Mouse (Mus musculus) layer of hippocampus, adult 9-11 months (tissue): Measurements from ENCODE around the gene Ckb.
"Not testable (repeated sequence)": the region's sequence is repeated elsewhere in the genome, so short reads cannot be mapped to it uniquely, and the experiment has no call there.

Experiments used
- DNase-seq: peaks from one replicate; pipeline ENCODE4 v3.0.0; 2022

Ckb gene

DNA sequence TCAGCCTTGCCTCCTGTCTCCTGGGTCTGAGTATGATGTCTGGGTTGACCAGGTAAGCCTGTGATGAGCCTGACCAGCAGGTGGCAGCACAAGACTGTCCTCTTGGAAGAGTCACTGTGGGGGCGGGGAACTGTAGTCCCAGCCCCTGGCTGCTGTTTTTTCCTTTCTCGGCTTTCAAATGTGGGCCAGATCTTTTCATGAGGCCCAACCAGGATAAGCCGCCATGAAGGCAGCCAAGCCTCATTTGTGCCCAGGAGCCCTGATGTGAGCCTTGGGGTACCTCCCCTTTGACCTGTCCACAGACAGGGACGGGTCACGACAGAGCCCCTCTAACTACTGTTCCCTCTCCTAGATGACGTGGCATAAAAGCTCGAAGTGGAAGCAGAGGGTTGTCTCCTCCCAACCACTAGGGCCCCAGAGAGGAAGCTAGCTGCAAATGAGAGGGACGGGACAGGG lies 3.7 kb downstream of the Ckb start:
- DNase-seq, result peak; percentile 95

DNA sequence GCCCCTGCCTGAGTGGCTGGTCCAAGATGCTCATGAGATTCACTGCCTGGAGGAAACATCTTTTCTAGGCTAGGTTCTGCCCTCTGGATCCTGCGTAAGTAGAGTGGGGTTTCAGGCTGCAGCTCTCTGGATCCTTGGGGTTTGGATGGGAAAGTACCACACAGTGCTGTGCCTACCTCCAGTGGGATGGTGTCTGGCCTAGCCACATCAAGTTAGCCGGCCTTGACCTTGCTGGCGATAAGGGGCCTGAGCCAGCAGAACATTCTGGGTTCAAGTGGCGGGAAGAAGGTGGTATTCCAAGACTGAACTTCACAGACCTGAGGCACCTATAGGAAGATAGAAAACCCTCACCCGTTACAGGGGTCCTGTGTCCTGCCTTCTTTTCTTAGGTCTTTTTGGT lies 4.7 kb downstream of the Ckb start:
- DNase-seq, result no peak

DNA sequence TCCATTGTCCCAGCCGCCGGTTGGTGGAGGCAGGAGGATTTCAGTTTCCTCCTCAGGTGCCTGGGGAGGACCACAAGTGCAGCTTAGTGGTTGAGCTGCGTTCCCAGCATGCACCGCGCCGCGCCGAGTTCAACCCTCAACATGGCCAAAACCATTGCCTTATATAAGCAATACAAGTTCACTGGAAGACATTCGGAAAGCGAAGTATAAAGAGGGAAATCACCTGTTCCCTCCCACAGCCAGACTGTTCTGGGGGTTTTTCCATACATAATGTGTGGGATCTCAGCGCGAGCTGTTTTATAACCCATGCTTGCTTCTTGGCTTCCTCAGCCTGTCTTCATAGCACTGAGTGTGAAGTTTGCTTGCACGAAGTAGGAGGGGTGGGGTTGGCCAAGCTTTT lies 5.8 kb downstream of the Ckb start:
- DNase-seq, result peak; percentile 67

DNA sequence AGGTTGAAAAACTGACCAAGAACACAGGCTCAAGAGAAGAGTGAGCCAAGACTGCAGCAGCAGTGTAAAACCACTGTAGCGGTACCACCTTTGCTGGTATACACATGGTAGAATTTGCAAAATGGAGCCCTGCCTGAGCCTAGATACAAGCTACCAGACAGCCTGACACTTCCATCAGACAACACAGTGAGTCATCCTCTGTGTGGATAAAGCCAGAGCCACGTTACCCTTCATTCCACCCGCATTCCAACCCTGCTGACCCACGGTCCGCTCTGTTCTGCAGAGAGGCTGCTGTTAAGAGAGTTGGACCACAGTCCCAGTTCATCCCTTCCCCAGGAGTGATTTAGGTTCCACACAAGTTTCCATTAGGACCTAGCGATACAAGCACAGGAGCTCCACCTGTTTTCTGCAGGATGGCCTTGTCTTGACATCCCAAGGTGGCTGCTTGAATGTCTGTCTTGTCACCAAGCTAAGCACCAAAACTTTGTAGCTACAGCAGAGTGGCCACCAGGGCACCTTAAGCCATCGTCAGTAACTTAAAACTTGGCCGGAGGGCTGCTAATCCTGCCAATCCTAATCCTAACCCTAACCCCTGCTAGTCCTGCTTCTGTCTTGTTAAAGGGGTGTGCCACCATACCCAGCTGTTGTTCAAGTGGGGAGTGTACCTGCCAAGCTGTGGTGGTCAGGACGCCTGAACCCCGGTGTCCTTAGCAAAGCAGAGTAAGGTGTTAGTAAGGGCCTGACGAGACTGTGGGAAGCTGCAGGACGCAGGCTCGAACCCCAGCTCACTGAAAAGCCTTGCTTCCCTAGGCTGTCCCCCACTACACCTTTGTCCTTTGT lies 6.9 kb downstream of the Ckb start:
- no peak for DNase-seq

DNA sequence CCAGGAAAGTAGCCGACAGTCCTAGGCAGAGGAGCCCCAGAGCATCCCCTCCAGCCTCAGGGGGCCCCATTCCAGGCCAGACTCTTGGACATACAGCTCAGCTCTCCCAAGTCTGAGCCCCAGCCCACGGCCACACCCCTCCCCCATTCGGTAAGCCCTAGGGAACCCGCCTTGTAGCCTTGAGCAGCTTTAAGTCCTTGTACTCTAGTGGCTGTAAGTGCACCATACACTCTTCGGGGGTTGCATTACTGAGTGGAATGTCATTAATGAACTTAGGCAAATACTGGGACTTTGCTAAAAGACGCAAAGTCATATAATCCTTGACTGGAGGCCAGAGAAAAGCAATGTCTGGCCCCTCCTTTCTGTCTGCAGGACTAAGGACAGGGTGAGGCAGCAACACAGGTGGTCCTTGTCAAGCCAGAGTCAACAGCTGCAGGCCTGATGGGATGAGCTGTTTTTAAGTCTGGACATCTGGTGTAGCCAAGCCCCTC lies 7.9 kb downstream of the Ckb start:
- no peak for DNase-seq

DNA sequence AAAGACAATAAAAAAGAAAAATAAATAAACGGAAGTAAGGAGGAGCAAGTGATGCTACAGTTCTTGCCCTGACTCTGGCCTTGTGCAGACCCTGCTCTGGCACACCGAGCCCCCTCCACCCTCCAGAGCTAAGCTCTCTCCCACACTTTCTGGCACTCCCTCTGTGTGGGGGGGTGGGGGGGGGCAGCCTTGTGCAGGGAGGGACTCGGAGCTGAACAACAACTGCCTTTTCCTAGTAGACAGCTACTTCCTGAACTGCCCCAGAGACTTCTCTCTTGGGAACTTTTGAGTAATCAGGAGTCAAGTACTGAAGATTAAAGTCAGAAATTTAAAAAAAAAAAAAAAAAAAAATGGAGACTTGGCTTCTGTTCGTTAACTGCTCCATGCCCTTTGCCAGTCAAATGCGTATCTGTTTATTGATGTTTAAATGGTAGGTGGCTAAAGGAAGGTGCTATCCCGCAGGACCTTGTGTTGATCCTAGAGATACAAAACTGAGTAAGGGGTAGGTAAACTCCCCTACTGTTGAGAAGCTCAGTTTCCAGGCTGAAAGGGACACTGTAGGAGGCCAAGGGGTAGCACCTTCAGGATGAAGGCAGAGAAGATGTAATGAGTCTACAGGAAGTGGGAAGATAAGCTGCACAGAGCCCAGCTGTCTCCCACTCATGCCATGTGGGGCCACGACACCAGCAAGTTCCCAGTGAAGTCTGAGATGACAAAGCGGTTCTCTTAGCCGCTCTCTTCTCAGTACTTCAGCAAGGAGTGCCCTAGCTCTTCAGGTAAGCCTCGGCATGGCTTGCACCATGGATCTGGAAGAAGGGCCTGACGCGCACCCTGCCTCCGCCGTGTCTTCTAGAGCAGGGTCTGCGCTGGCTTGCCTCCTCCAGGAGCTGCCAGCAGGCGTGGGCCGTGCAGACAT lies 8.7 kb downstream of the Ckb start:
- DNase-seq, result no peak

DNA sequence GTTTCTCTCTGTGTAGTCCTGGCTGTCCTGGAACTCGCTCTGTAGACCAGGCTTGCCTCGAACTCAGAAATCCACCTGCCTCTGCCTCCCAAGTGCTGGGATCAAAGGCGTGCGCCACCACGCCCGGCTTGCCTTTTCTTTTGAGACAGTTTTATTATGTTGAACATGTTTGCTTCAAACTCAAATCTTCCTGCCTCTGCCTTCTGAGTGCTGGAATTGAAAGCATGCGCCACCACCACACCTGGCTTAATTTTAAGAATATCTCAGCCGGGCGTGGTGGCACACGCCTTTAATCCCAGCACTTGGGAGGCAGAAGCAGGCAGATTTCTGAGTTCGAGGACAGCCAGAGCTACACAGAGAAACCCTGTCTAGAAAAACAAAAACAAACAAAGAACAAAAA lies 10.6 kb downstream of the Ckb start:
- not testable (repeated sequence) for DNase-seq

DNA sequence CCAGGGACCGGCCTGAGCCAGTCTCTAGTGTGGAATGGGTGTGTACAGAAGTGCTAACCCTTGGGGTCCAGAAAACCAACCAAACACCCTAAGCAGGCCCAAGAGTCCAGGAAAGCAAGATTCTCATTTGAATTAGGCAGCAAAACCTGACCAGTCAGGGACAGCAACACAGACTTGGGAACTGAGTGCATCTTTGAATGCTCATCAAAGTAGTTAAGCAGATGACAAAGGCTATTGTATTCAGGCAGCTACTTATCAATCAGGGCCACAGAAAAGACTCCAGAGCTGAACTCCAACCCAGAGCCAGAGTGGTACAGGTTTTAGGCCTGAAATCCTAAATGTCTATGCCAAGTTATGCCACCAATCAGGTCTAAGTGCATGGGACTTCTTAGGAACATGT lies 11.5 kb downstream of the Ckb start:
- DNase-seq, result no peak

DNA sequence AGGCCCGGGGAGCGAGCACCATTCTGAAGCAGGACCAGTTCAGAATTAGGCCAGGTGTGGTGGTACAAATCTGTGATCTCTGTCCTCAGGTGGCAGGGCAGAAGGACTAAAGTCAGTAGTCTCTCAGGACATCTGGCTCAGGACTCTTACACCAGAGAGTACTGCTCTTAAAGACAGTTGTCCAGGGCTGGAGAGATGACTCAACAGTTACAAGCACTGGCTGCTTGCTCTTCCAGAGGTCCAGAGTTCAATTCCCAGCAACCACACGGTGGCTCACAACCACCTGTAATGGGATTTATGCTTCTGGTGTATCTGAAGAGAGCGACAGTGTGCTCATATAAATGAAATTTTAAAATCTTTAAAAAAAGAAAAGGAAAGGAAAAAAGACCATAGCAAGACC lies 12.8 kb downstream of the Ckb start:
- no peak for DNase-seq

DNA sequence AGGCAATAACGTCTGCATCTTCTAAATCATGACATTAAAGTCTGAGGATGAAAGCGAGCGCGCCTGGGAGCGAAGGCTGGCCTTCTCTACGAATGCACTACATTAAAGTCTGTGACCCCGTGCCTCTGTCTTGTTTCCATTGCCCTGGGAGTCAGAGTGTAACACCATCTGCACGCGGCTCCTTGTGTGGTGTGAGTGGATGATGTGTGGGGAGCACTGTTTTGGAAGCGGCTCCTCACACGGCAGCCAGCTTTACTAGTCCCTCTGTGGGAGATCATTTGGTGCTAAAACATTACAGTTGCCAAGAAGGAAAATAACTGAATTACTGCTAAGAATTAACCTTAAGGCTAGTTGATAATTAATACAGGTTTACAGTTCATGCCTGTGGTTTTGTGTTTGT lies 16.4 kb downstream of the Ckb start:
- no peak for DNase-seq

DNA sequence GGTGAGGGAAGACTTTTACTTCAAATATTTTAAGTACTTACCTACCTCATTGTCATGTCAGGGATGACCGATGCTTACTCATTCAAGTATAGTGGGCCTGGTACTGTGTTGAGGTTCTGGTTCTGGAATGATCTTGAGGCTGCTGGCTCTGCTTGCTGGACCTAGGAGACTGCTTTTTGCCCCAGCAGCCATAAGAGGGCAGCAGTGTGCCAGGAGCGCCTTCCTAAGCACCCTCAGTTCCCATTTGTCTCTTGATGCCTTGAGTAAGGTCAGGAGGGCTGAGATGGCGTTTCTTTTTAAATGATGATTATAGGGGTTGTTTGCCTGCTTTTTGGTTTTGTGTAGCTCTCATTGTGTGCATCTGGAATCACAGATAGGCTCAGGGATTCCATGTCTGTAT lies 18.7 kb downstream of the Ckb start:
- peak; percentile 65 for DNase-seq

DNA sequence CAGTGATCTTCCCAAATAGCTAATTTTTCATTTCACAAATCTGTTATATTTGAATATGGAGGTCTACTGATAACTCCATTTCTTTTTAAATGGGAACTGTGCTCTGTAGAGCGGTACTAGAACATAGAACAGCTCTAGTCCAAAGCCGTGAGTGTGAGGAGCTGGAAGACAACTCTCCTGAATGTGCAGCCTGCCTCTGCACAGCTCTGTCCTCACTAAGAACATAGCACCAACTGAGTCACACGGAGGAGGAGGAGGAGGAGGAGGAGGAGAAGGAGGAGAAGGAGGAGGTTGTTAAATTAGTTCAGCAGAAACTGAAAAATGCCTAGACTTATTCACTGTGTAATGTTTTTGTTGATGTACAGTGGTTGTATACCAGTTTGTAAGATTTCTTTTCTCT lies 19.2 kb downstream of the Ckb start:
- DNase-seq, result no peak

DNA sequence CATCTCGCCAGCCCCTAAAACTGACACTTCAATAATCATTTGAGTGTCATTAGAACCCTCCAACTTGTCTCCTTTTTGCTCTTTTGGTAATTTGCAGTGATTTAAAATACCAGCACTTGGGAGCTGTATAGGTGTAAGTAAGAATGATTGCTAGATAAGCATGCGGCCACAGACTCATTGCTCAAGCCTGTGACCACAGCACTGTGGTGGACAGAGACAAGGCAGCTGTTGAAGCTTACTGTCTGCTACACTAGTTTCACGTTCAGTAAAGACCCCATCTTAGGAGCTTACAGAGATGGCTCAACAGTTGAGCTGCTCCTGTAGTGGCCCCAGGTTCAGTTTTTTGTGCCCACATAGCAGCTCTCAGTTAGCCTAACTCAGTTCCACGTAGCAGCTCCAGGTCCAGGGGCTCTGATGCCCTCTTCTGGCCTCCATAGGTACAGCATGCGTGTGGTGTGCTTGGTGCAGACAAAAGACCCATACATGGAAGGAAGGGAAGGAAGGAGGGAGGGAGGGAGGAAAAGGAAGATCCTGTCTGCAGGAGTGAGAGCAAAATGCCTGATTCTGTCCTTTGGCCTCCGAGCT lies 24.0 kb downstream of the Ckb start:
- peak; percentile 80 for DNase-seq
